Mouse (Mus musculus): ENCODE results near the gene Bmp6. TPM values are rescaled to one million over a fixed set of nuclear protein-coding genes. Genes with fewer than 3 reads are reported as not detected.

Gene Bmp6
- total and polyA plus RNA-seq, 2 experiments from 2014 or later, result 2.0 to 19.2 TPM

- TF ChIP-seq CTCF (IDR thresholded peaks at IDR 0.05; ENCODE audit: low read depth) (no peak), EP300 (IDR thresholded peaks at IDR 0.05; ENCODE audit: low read depth) (no peak)
- Histone ChIP-seq H3K9me3 (replicated peaks; ENCODE audit: control insufficient read depth, low read length) (peaks cover 3% of the 10 kb centered on the region; the same call in 1 of the 2 replicates), H3K9ac (replicated peaks; ENCODE audit: low read depth, low read length) (no peak overlapping the region), H3K4me3 (ENCODE audit: low read depth, low read length) (no peak overlapping the region), H3K27ac (ENCODE audit: low read depth) (no peak overlapping the region), H3K4me2 (ENCODE audit: low read depth, low read length) (no peak overlapping the region), H3K27me3 (ENCODE audit: control insufficient read depth, insufficient read depth, low read length) (no peaks in the 10 kb centered on the region), H3K4me1 (ENCODE audit: control insufficient read depth, insufficient read depth) (no peaks in the 10 kb centered on the region), H3K36me3 (replicated peaks; ENCODE audit: control insufficient read depth, insufficient read depth, low read length) (peaks cover 26% of the 10 kb centered on the region)
- WGBS, result 50% methylated on average over 3 of the region's 3 CpGs
- DNase-seq (ENCODE audit: low spot score) (no peak), ATAC-seq (ENCODE audit: insufficient read depth, low read depth) (no peak)
Observed at GRCm38 (mm10) chr13:38496715-38497114, 151.8 kb downstream of the Bmp6 start.

- WGBS, result 86% methylated on average over 12 of the region's 12 CpGs
- no peaks in the 10 kb centered on the region for H3K27me3 ChIP-seq (ENCODE audit: control insufficient read depth, insufficient read depth, low read length)
- H3K4me3 ChIP-seq (ENCODE audit: low read depth, low read length), result no peak overlapping the region
- DNase-seq (ENCODE audit: low spot score) (no peak), ATAC-seq (ENCODE audit: insufficient read depth, low read depth) (no peak)
- no peak overlapping the region for H3K9ac ChIP-seq (replicated peaks; ENCODE audit: low read depth, low read length)
- H3K27ac ChIP-seq (ENCODE audit: low read depth), result no peak overlapping the region
- no peaks in the 10 kb centered on the region for H3K9me3 ChIP-seq (replicated peaks; ENCODE audit: control insufficient read depth, low read length)
- peaks cover 70% of the 10 kb centered on the region for H3K36me3 ChIP-seq (replicated peaks; ENCODE audit: control insufficient read depth, insufficient read depth, low read length)
- no peaks in the 10 kb centered on the region for H3K4me1 ChIP-seq (ENCODE audit: control insufficient read depth, insufficient read depth)
- TF ChIP-seq CTCF (IDR thresholded peaks at IDR 0.05; ENCODE audit: low read depth) (no peak), EP300 (IDR thresholded peaks at IDR 0.05; ENCODE audit: low read depth) (no peak)
- H3K4me2 ChIP-seq (ENCODE audit: low read depth, low read length), result no peak overlapping the region
Observed at GRCm38 (mm10) chr13:38501314-38501713, 156.4 kb downstream of the Bmp6 start.

GRCm38 (mm10) chr13:38503137-38503849, 158.4 kb downstream of the Bmp6 start:
- H3K9ac ChIP-seq (replicated peaks; ENCODE audit: low read depth, low read length), result no peak overlapping the region
- no peak overlapping the region for H3K4me2 ChIP-seq (ENCODE audit: low read depth, low read length)
- H3K4me3 ChIP-seq (ENCODE audit: low read depth, low read length), result no peak overlapping the region
- H3K4me1 ChIP-seq (ENCODE audit: control insufficient read depth, insufficient read depth), result no peaks in the 10 kb centered on the region
- no peaks in the 10 kb centered on the region for H3K27me3 ChIP-seq (ENCODE audit: control insufficient read depth, insufficient read depth, low read length)
- no peaks in the 10 kb centered on the region for H3K9me3 ChIP-seq (replicated peaks; ENCODE audit: control insufficient read depth, low read length)
- TF ChIP-seq EP300 (IDR thresholded peaks at IDR 0.05; ENCODE audit: low read depth), result no peak
- TF ChIP-seq CTCF (IDR thresholded peaks at IDR 0.05; ENCODE audit: low read depth), result no peak
- DNase-seq (ENCODE audit: low spot score) (no peak), ATAC-seq (ENCODE audit: insufficient read depth, low read depth) (no peak)
- no peak overlapping the region for H3K27ac ChIP-seq (ENCODE audit: low read depth)
- H3K36me3 ChIP-seq (replicated peaks; ENCODE audit: control insufficient read depth, insufficient read depth, low read length), result peaks cover 87% of the 10 kb centered on the region
- 66% methylated on average over 14 of the region's 14 CpGs for WGBS

- 83% methylated on average over 8 of the region's 8 CpGs for WGBS
- Histone ChIP-seq H3K4me2 (ENCODE audit: low read depth, low read length) (no peak overlapping the region), H3K27me3 (ENCODE audit: control insufficient read depth, insufficient read depth, low read length) (no peaks in the 10 kb centered on the region), H3K9me3 (replicated peaks; ENCODE audit: control insufficient read depth, low read length) (no peaks in the 10 kb centered on the region), H3K4me1 (ENCODE audit: control insufficient read depth, insufficient read depth) (no peaks in the 10 kb centered on the region), H3K9ac (replicated peaks; ENCODE audit: low read depth, low read length) (no peak overlapping the region), H3K27ac (ENCODE audit: low read depth) (no peak overlapping the region), H3K36me3 (replicated peaks; ENCODE audit: control insufficient read depth, insufficient read depth, low read length) (peaks cover 86% of the 10 kb centered on the region), H3K4me3 (ENCODE audit: low read depth, low read length) (no peak overlapping the region)
- ATAC-seq (ENCODE audit: insufficient read depth, low read depth), result no peak
- peak; percentile 24 for DNase-seq (ENCODE audit: low spot score)
- TF ChIP-seq EP300 (IDR thresholded peaks at IDR 0.05; ENCODE audit: low read depth), result no peak
- TF ChIP-seq CTCF (IDR thresholded peaks at IDR 0.05; ENCODE audit: low read depth), result peak; percentile 45
Observed at GRCm38 (mm10) chr13:38506320-38506719, 161.4 kb downstream of the Bmp6 start.

- no peak overlapping the region for H3K27ac ChIP-seq (ENCODE audit: low read depth)
- WGBS, result 90% methylated on average over 10 of the region's 10 CpGs
- no peak overlapping the region for H3K9ac ChIP-seq (replicated peaks; ENCODE audit: low read depth, low read length)
- TF ChIP-seq EP300 (IDR thresholded peaks at IDR 0.05; ENCODE audit: low read depth) (no peak), CTCF (IDR thresholded peaks at IDR 0.05; ENCODE audit: low read depth) (no peak)
- H3K4me3 ChIP-seq (ENCODE audit: low read depth, low read length), result no peak overlapping the region
- peaks cover 83% of the 10 kb centered on the region for H3K36me3 ChIP-seq (replicated peaks; ENCODE audit: control insufficient read depth, insufficient read depth, low read length)
- H3K4me1 ChIP-seq (ENCODE audit: control insufficient read depth, insufficient read depth), result no peaks in the 10 kb centered on the region
- no peak for ATAC-seq (ENCODE audit: insufficient read depth, low read depth)
- H3K4me2 ChIP-seq (ENCODE audit: low read depth, low read length), result no peak overlapping the region
- no peak for DNase-seq (ENCODE audit: low spot score)
- H3K27me3 ChIP-seq (ENCODE audit: control insufficient read depth, insufficient read depth, low read length), result no peaks in the 10 kb centered on the region
- no peaks in the 10 kb centered on the region for H3K9me3 ChIP-seq (replicated peaks; ENCODE audit: control insufficient read depth, low read length)
Observed at GRCm38 (mm10) chr13:38506936-38507335, 162.0 kb downstream of the Bmp6 start.

Data from heart, postnatal 0 days (tissue).